Mouse (Mus musculus) ovary, postnatal 36 days (tissue): ENCODE results near the gene Gpr84.
"Not testable (repeated sequence)": the region's sequence is repeated elsewhere in the genome, so short reads cannot be mapped to it uniquely, and the experiment has no call there.

Experiments
- DNase-seq: peaks from one replicate; pipeline ENCODE4 v3.0.0; 2022; ENCODE audit warnings: low spot score, mixed read lengths

The Gpr84 gene

DNA sequence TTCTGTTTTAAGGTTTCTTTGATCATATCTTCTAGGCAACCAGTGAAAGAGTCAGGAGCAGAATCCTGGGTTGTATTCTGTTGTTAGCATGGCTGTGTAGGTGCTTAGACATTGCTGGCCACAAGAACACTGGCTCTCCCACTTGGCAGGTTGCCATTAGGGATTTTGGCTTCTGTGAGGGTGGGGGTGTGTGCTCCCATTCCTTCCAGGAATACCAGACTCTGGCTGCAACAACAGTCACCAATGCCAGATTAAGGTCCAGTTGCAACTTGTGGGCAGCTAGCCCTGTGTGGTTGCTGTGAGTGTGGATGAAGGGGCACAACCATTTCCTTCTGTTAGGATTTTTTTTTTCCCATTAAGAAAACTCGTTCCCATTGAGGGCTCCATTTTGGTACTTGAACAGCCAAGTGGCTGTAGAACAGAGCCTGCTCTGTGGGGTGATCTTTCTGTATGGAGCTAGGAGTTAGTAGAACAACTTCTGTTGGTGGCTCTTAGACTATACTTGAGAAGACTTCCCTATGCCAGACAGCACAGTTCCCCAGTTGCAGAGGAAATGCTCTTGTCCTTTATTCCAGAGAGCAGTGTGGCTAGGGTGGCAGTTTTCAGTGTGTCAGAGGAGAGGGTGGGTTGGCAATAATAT is 24.5 kb downstream of the Gpr84 start:
- DNase-seq = peak; percentile 46

DNA sequence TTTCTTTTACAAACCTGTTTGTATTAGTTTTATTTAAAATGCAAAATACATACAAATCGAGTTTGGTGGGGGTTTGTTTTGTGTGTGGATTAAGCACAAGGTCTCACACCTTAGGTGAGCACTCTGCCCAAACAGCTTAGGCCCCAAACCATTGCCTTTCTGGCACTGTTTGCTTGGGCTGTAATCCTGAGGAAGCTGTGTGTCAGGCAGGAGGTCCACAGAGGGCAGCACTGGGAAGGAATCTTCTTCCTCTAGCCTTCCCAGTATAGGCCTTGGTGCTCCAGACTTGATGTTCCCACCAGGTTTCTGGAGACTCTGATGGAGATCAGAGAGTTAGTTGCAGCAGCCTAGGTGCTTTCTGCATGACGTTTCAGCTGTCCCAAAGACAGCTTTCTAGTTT is 25.8 kb downstream of the Gpr84 start:
- no peak for DNase-seq

DNA sequence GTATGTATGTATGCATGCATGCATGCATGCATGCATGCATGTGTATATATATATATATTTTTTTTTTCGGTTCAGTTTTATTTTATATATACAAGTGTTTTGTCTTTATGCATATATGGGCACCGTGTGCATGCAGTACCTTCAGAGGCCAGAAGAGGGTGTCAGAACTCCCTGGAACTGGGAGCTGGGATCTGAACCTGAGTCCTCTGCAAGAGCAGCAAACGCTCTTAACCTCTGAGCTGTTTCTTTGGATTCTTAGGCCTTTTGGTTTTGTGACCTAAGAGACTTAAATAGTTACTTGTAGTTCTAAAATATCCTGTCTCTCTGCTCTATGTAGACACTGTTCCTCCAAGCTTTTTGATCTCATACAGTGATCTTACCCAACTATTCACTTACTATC is 26.3 kb downstream of the Gpr84 start:
- no peak for DNase-seq

DNA sequence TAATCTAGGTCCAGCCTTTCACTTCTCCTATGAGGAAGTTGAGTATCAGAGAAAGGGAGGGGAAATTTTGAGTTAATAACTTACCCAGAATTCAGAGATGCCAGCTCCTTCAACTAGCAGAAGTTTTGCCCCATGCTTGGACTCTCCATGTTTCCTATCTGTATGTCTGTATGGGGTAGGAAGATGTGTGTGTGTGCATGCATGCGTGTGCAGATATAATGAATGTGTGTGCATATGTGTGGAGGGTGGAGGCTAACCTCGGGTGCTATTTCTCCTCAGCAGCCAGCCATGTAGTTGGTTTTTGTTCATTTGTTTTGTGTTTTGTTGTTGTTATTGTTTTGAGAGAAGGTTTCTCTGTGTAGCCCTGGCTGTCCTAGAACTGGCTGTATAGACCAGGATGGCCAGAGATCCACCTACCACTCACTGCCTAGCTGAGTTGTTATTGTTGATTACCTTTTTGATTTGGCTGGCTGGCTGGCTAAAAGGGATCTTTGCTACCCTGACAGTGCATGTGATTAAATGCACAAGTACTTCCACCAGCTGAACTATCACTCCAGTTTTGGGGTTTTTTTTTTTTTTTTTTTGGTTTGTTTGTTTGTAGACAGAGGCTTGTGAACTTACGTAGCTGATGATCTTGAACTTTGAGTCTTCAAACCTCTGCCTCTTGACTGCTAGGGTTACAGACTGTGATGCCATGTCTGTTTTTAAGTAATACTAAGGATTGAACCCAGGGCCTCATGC is 28.8 kb downstream of the Gpr84 start:
- no peak for DNase-seq

DNA sequence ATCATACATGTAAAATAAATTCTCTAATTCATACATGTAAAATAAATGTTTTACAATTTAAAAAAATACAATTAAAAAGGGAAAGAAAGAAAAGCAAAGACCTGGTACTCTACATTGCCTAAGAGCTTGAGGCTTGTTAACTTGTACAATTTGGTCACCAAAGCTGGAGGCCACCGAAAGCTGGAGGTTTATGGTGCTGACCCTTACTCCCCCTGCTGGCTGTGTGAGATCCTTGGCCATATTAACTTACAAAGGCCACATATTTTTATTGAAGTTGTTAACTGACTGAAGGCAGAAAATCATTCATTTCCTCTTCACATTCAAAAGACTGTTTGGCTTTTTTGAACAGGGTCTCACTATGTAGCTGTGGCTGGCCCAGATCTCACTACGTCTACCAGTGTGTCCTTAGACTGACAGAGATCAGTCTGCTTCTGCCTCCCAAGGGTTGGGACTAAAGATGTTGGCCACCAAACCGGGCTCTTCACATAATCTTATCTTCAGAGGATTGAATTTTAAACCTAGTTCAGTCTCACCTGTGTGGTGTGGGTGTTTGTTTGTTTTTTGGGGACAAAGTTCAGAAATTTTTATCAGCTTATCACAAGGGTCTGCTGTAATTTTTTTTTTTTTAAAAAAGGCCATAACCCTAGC is 29.5 kb downstream of the Gpr84 start:
- no peak for DNase-seq

DNA sequence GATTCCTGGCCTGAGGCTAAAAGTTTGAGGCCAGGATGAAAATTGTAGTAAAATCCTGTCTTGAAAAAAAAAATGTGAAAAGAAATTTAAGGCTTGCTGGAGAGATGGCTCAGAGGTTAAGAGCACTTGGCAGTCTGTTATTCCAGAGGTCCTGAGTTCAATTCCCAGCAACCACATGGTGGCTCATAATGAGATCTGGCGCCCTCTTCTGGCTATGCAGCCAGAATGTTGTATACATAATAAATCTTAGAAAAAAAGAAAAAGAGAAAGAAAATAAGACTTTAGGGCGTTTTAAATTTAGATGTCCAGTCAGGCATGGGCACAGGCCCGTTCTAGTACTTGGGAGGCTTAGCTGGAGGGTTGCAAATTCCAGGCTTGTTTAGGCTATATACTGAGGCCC is 30.7 kb downstream of the Gpr84 start:
- no peak for DNase-seq

DNA sequence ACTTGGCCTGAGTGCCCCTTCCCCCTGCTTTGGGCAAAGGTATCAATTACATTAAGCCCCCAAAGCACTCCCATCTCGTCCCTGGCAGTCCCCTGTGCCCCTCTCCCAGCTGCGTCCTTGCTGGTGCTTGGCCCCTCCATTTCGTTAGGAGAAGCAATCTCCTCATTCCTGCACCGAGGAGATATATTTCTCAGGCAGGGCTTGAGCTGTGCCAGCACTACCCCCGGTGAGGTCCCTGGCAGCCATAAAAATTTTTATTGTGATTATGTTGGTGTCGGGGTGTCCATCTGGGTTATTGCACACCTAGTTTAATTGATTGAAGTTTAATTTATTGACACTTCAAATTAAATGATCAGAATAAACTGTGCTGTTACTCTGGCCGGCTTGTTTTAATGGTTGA is 32.5 kb downstream of the Gpr84 start:
- no peak for DNase-seq

DNA sequence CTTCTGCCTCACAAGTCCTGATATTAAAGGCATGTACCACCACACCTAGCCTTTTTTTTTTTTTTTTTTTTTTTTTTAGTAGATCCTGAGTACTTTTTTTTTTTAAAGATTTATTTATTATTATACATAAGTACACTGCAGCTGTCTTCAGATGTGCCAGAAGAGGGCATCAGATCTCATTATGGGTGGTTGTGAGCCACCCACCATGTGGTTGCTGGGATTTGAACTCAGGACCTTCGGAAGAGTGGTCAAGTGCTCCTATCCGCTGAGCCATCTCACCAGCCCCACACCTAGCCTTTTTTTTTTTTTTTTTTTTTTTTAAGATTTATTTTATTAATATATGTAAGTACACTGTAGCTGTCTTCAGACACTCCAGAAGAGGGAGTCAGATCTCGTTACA is 34.5 kb downstream of the Gpr84 start:
- not testable (repeated sequence) for DNase-seq

DNA sequence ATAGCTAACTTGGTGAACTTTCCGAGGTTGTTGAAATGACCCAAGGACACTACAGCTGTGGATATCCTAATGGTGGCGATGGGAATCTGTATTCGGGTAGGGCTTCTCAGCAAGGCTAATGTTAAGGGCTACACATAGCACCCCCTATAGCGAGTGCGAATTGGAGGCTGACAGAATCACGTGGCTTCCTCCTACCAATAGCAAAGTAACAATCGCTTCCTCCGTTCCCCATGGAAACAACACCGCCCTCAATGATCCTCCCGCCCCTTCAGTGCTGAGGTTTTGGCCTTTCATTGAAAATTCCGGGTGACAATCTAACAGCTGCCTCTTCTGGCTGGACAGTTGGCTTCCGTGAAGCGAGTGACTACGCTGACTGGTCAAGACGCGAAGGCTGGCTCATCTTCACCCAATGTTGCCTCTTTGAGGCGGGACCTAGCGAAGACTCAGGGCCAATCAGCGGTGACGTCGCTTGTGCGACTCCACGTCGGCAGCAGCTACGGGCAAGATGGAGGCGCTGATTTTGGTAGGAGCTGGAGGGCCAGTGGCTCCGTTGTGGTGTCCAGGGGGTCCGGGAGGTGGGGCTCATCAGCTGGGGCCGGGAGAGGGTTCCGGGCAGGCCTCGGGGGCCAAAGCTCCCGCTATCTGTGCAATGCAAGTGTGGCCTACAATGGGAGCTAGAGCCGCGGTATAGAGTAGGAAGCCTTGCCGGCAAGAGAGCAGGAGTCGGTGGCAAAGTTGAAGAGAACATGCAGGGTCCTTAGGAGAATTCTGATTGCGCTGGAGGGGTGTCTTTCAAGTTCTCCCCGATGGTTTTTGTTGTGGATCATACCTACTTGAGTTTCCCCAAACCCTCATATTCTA is 37.8 kb downstream of the Gpr84 start, which contains the start of gene Copz1:
TSS of gene Copz1 (plus strand) at position 296 of the 861 bp plus-strand sequence.
- peak; percentile 90 for DNase-seq

DNA sequence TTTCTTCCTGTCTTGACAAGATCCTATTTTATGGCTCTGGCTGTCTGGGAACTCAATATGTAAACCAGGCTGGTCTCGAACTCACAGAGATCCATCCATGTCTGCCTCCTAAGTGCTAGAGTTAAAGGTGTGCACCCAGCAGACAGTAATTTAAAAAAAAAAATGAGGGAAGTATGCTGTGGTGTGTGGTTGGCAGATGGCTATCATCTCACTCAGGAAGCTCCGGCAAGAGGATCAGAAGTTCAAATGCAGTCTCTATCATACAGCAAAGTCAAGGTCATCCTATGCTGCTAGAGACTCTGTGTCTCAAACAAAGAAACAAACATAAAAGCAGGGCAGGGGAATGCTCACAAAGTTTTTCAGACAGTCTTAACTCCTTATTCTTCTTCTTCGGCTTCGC is 41.5 kb downstream of the Gpr84 start:
- DNase-seq = no peak

DNA sequence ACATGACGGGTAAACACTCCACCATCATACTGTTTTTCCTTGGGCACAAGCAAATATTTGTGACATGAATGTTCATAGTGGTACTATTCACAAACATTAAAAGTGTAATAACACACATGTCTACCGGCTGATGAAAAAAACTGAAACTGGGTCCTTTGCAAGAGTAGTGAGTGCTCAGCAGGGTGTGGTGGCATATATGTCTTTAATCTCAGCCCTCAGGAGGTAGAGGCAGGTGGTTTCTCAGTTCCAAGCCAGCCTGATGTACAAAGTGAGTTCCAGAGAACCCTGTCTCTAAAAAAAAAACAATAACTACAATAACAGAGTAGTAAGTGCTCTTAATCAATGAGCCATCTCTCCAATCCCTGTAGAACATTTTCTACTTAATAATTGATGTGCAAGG is 45.6 kb downstream of the Gpr84 start:
- no peak for DNase-seq

DNA sequence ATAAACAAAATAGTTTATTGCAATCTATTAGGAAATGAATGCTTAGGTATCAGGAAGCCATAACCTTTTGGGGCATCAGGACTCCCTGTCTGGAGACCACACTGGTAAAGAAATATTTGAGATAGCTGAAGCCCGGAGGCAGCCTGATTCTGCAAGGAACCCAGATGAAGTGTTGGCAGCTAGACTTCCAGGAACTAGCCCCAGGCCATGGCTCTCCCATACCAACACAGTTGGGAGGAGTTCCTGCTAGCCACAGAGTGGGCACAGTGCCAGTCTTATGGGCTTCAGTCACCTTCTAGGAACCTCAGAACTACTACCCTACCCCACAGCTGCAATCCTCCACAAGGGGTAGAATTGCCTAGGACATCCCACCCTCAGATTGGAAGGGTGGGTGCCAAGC is 50.4 kb downstream of the Gpr84 start:
- no peak for DNase-seq

DNA sequence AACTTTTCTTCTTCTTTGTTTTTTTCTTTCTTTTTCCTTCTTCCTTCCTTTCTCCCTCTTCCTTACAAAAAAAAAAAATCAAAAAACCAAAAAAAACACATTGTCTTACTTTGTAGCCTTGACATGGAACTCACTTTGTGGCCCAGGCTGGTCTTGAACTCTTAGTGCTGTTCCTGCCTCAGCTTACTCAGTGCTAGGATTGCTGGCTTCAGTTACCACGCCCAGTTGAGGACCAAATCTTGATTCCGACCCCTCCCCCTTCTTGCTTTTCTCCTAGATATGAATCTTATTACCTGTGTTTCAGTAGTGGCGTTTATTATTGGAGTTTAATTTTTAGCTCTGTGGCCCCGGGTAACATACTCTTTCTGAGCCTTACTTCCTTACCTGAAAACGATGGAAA is 51.2 kb downstream of the Gpr84 start:
- no peak for DNase-seq
